Mouse (Mus musculus) intestine, embryonic 14.5 days (tissue): Measurements from ENCODE around the gene Mvp. TPM values are rescaled to one million over a fixed set of nuclear protein-coding genes. Genes with fewer than 3 reads are reported as not detected.

Experiments used
- ATAC-seq: fragments of 200-750 bp; cut with Nextera tagmentation; replicated peaks from 2 replicates; pipeline ENCODE4 v1.8.0; 2017; ENCODE audit warnings: low read depth, moderate number of reproducible peaks, moderate TSS enrichment, moderate library complexity; ENCODE audit not compliant: low FRiP score, low TSS enrichment
- DNase-seq: peaks from one replicate; pipeline ENCODE4 v3.0.0-alpha.2; 2018; ENCODE audit warnings: low spot score
- H3K27ac ChIP-seq: fragments of 300-500 bp; sonication (generic); 2 replicates; pipeline ENCODE4 v1.5.1; 2014; ENCODE audit warnings: low read depth, mild to moderate bottlenecking, control low read depth
- H3K27me3 ChIP-seq: fragments of 300-500 bp; sonication (generic); replicated peaks from 2 replicates; pipeline ENCODE4 v1.6.1; 2014; ENCODE audit warnings: low read length, control low read depth; ENCODE audit not compliant: control insufficient read depth, insufficient read depth
- H3K36me3 ChIP-seq: fragments of 300-500 bp; sonication (generic); 2 replicates; pipeline ENCODE4 v1.6.1; 2014; ENCODE audit warnings: low read length, control low read depth; ENCODE audit not compliant: control insufficient read depth, insufficient read depth
- H3K4me1 ChIP-seq: fragments of 300-500 bp; sonication (generic); replicated peaks from 2 replicates; pipeline ENCODE4 v1.6.1; 2014; ENCODE audit warnings: low read length, control low read depth, mixed read lengths; ENCODE audit not compliant: control insufficient read depth, insufficient read depth
- H3K4me2 ChIP-seq: fragments of 300-500 bp; sonication (generic); 2 replicates; pipeline ENCODE4 v1.6.1; 2014; ENCODE audit warnings: low read length
- H3K4me3 ChIP-seq: fragments of 300-500 bp; sonication (generic); 2 replicates; pipeline ENCODE4 v1.5.1; 2014; ENCODE audit warnings: low read depth, low read length, control low read depth, mixed read lengths
- H3K9ac ChIP-seq: fragments of 300-500 bp; sonication (generic); 2 replicates; pipeline ENCODE4 v1.6.1; 2014; ENCODE audit warnings: mild to moderate bottlenecking, low read length
- H3K9me3 ChIP-seq: fragments of 300-500 bp; sonication (generic); 2 replicates; pipeline ENCODE4 v1.6.1; 2016; ENCODE audit warnings: low read length, control low read depth; ENCODE audit not compliant: control insufficient read depth
- WGBS: fragments of 180-500 bp; shearing (Covaris S2); extraction: QIAGEN DNeasy Blood & Tissue Kit; methylation state at CpG from one replicate; pipeline ENCODE4 v1.1.7; 2014; 5-methylcytosine and 5-hydroxymethylcytosine counted together
- microRNA-seq: library from miRNA; unstranded; fragments of <30 nt; microRNA quantifications from one replicate; pipeline ENCODE4, GENCODE M21; 2016
- polyA plus RNA-seq: library from polyadenylated mRNA; unstranded; fragments of >200 nt; fragmentation: Nextera tagmentation; extraction: Ambion mirVana; gene quantifications from 2 replicates; pipeline ENCODE4 v1.2.1, GENCODE M21; 2014

Mvp gene
- polyA plus RNA-seq, 1 experiment from 2014 or later = 29.6 TPM

DNA sequence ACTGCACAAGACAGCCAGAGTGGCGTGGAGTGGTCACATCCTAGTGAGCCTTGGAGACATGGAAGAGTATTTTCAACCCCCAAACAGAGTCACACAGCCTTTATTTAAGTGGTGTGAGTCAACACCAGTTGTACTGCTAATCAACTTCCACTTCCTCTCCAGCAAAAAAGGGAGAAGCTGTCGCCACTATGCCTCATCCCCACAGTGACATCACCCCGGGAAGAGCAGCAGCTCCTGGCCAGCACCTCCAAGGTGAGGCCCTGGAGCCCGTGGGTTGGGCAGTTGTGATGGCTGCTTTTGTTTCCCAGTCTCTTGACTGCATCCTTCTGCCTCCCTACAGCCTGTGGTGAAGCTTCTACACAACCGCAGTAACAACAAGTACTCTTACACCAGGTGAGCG lies 73.2 kb downstream of the Mvp start:
- no peaks in the 10 kb centered on the region for H3K27me3 ChIP-seq
- no peaks in the 10 kb centered on the region for H3K9me3 ChIP-seq
- H3K4me1 ChIP-seq = no peaks in the 10 kb centered on the region
- ATAC-seq (no peak), DNase-seq (no peak)
- no peak overlapping the region for H3K9ac ChIP-seq
- no peak overlapping the region for H3K4me2 ChIP-seq
- H3K36me3 ChIP-seq = peaks cover 34% of the 10 kb centered on the region
- 47% methylated on average over 6 of the region's 6 CpGs for WGBS
- no peak overlapping the region for H3K4me3 ChIP-seq
- no peak overlapping the region for H3K27ac ChIP-seq

Small RNAs within 50 kb of the gene (microRNA-seq; reads per million reads assigned to microRNA genes)
- not detected for gene Gm44343

Other genes starting within 250 kb of the Mvp start
- 3.6 and 3.9 TPM in 2 replicates for gene Gdpd3, start 248.3 kb downstream of the Mvp start, polyA plus RNA-seq
- gene Ypel3, start 237.7 kb downstream of the Mvp start, polyA plus RNA-seq = 105 and 106 TPM in 2 replicates
- 0.36 and 0.47 TPM in 2 replicates for gene Tbx6, start 233.1 kb downstream of the Mvp start, polyA plus RNA-seq
- gene Ppp4c, start 222.1 kb downstream of the Mvp start, polyA plus RNA-seq = 277 and 280 TPM in 2 replicates
- 1.5 and 1.8 TPM in 2 replicates for gene Fam57b, start 217.0 kb downstream of the Mvp start, polyA plus RNA-seq
- not detected in 2 replicates for gene 4930451I11Rik, start 183.0 kb downstream of the Mvp start, polyA plus RNA-seq
- gene Doc2a, start 167.2 kb downstream of the Mvp start, polyA plus RNA-seq = 0.86 and 1.2 TPM in 2 replicates
- 19.0 and 19.5 TPM in 2 replicates for gene Hirip3, start 152.6 kb downstream of the Mvp start, polyA plus RNA-seq
- gene Ino80e, start 152.2 kb downstream of the Mvp start, polyA plus RNA-seq = 82.6 and 84.6 TPM in 2 replicates
- 26.6 and 29.7 TPM in 2 replicates for gene Taok2, start 129.9 kb downstream of the Mvp start, polyA plus RNA-seq
- 29.5 and 31.7 TPM in 2 replicates for gene Tmem219, start 91.7 kb downstream of the Mvp start, polyA plus RNA-seq
- gene Kctd13, start 85.7 kb downstream of the Mvp start, polyA plus RNA-seq = 13.1 TPM in 2 replicates
- 0.39 and 0.65 TPM in 2 replicates for gene Asphd1, start 65.0 kb downstream of the Mvp start, polyA plus RNA-seq
- gene Sez6l2, start 64.1 kb downstream of the Mvp start, polyA plus RNA-seq = 3.2 and 3.8 TPM in 2 replicates
- gene Cdipt, start 38.7 kb downstream of the Mvp start, polyA plus RNA-seq = 105 and 109 TPM in 2 replicates
- gene Cdiptos, start 38.5 kb downstream of the Mvp start, polyA plus RNA-seq = 2.2 and 2.5 TPM in 2 replicates
- 0.45 and 0.86 TPM in 2 replicates for gene Pagr1b, start 1.9 kb upstream of the Mvp start, polyA plus RNA-seq
- gene Pagr1a, start 2.7 kb upstream of the Mvp start, polyA plus RNA-seq = 43.9 and 47.7 TPM in 2 replicates
- 41.8 and 46.3 TPM in 2 replicates for gene Gm42742, start 6.5 kb upstream of the Mvp start, polyA plus RNA-seq
- 9.2 and 9.5 TPM in 2 replicates for gene Prrt2, start 6.6 kb upstream of the Mvp start, polyA plus RNA-seq
- 55.1 and 61.9 TPM in 2 replicates for gene Maz, start 12.4 kb upstream of the Mvp start, polyA plus RNA-seq
- gene Kif22, start 27.9 kb upstream of the Mvp start, polyA plus RNA-seq = 115 and 129 TPM in 2 replicates
- 0.30 TPM in 1 of 2 replicates, not detected in the other for gene Zg16, start 72.7 kb upstream of the Mvp start, polyA plus RNA-seq
- gene AI467606, start 76.7 kb upstream of the Mvp start, polyA plus RNA-seq = 2.6 and 3.9 TPM in 2 replicates
- 2.9 TPM in 2 replicates for gene Qprt, start 107.6 kb upstream of the Mvp start, polyA plus RNA-seq
- gene Spn, start 123.2 kb upstream of the Mvp start, polyA plus RNA-seq = 0.22 and 0.39 TPM in 2 replicates
- gene Cd2bp2, start 181.4 kb upstream of the Mvp start, polyA plus RNA-seq = 44.4 and 46.9 TPM in 2 replicates
- 21.3 and 21.4 TPM in 2 replicates for gene Tbc1d10b, start 193.8 kb upstream of the Mvp start, polyA plus RNA-seq
- 10.8 and 12.9 TPM in 2 replicates for gene Mylpf, start 194.3 kb upstream of the Mvp start, polyA plus RNA-seq
- 16.8 and 18.5 TPM in 2 replicates for gene Zfp553, start 218.4 kb upstream of the Mvp start, polyA plus RNA-seq
- gene Sept1, start 218.5 kb upstream of the Mvp start, polyA plus RNA-seq = 12.9 and 14.4 TPM in 2 replicates
- gene Zfp771, start 229.7 kb upstream of the Mvp start, polyA plus RNA-seq = 47.6 and 52.2 TPM in 2 replicates
- gene Dctpp1, start 246.1 kb upstream of the Mvp start, polyA plus RNA-seq = 280 and 305 TPM in 2 replicates